Mouse (Mus musculus): Measurements from ENCODE around the gene Grm6.

The Grm6 gene

GRCm38 (mm10) chr11:50850177-50850735 is at the start of gene Grm6:
Gene Grm6, plus strand, starts transcription at chr11:50850685.
- DNase-seq (ENCODE audit: low spot score) = no peak

- DNase-seq (ENCODE audit: low spot score) = no peak
Observed at GRCm38 (mm10) chr11:50814233-50814632, 36.3 kb upstream of the Grm6 start.

GRCm38 (mm10) chr11:50826214-50826613 is 24.3 kb upstream of the Grm6 start:
- no peak for DNase-seq (ENCODE audit: low spot score)

- DNase-seq (ENCODE audit: low spot score) = peak; percentile 84
Observed at GRCm38 (mm10) chr11:50827010-50827953, 23.2 kb upstream of the Grm6 start, which contains the start of gene Zfp354c. Gene Zfp354c, minus strand, starts transcription at chr11:50827724.

- DNase-seq (ENCODE audit: low spot score) = no peak
Observed at GRCm38 (mm10) chr11:50835727-50836126, 14.8 kb upstream of the Grm6 start.

GRCm38 (mm10) chr11:50841023-50841735 is 9.3 kb upstream of the Grm6 start, which contains the start of gene Zfp879:
Gene Zfp879, minus strand, starts transcription at chr11:50841552.
- DNase-seq (ENCODE audit: low spot score) = peak; percentile 95

- no peak for DNase-seq (ENCODE audit: low spot score)
Observed at GRCm38 (mm10) chr11:50845951-50846350, 4.5 kb upstream of the Grm6 start.

- peak; percentile 17 for DNase-seq (ENCODE audit: low spot score)
Observed at GRCm38 (mm10) chr11:50847047-50847446, 3.4 kb upstream of the Grm6 start.

- no peak for DNase-seq (ENCODE audit: low spot score)
Observed at GRCm38 (mm10) chr11:50848520-50849137, 1.9 kb upstream of the Grm6 start.

- DNase-seq (ENCODE audit: low spot score) = no peak
Observed at GRCm38 (mm10) chr11:50849310-50849709, 1.2 kb upstream of the Grm6 start.

GRCm38 (mm10) chr11:50850989-50851601 is 610 bp downstream of the Grm6 start:
- no peak for DNase-seq (ENCODE audit: low spot score)

- DNase-seq (ENCODE audit: low spot score) = no peak
Observed at GRCm38 (mm10) chr11:50878641-50879040, 28.2 kb downstream of the Grm6 start.

- no peak for DNase-seq (ENCODE audit: low spot score)
Observed at GRCm38 (mm10) chr11:50883756-50884155, 33.3 kb downstream of the Grm6 start.

GRCm38 (mm10) chr11:50886231-50886932 is 35.9 kb downstream of the Grm6 start:
- DNase-seq (ENCODE audit: low spot score) = no peak

- no peak for DNase-seq (ENCODE audit: low spot score)
Observed at GRCm38 (mm10) chr11:50886933-50887293, 36.4 kb downstream of the Grm6 start.

- DNase-seq (ENCODE audit: low spot score) = no peak
Observed at GRCm38 (mm10) chr11:50887390-50888128, 37.1 kb downstream of the Grm6 start, which contains the start of gene Zfp454. Gene Zfp454, minus strand, starts transcription at chr11:50887651.

- no peak for DNase-seq (ENCODE audit: low spot score)
Observed at GRCm38 (mm10) chr11:50892441-50892840, 42.0 kb downstream of the Grm6 start.

- no peak for DNase-seq (ENCODE audit: low spot score)
Observed at GRCm38 (mm10) chr11:50897359-50897758, 46.9 kb downstream of the Grm6 start.

GRCm38 (mm10) chr11:50908136-50908535 is 57.7 kb downstream of the Grm6 start:
- DNase-seq (ENCODE audit: low spot score) = no peak

- DNase-seq (ENCODE audit: low spot score) = no peak
Observed at GRCm38 (mm10) chr11:50913301-50913700, 62.8 kb downstream of the Grm6 start.
